Mouse (Mus musculus) hindbrain, embryonic 14.5 days (tissue): ENCODE data around the gene Ly6g6d. TPM values are rescaled to one million over a fixed set of nuclear protein-coding genes. Genes with fewer than 3 reads are reported as not detected.

Experiments
- ATAC-seq: fragments of 200-750 bp; cut with Nextera tagmentation; 2 replicates; pipeline ENCODE4 v1.8.0; 2017; ENCODE audit warnings: moderate number of reproducible peaks, mild to moderate bottlenecking, moderate TSS enrichment, moderate library complexity; ENCODE audit not compliant: low FRiP score
- DNase-seq: peaks from one replicate; pipeline ENCODE4 v3.0.0-alpha.2; 2015; ENCODE audit warnings: low spot score
- H3K27ac ChIP-seq: fragments of 300-500 bp; sonication (generic); 2 replicates; pipeline ENCODE4 v1.5.1; 2014; ENCODE audit warnings: mild to moderate bottlenecking, moderate library complexity
- H3K27me3 ChIP-seq: fragments of 300-500 bp; sonication (generic); 2 replicates; pipeline ENCODE4 v1.6.1; 2014; ENCODE audit warnings: mild to moderate bottlenecking, low read length, mixed read lengths; ENCODE audit not compliant: control insufficient read depth, insufficient read depth
- H3K36me3 ChIP-seq: fragments of 300-500 bp; sonication (generic); replicated peaks from 2 replicates; pipeline ENCODE4 v1.6.1; 2014; ENCODE audit not compliant: control insufficient read depth, insufficient read depth
- H3K4me1 ChIP-seq: fragments of 300-500 bp; sonication (generic); replicated peaks from 2 replicates; pipeline ENCODE4 v1.6.1; 2014; ENCODE audit warnings: antibody characterized with exemption, low read length, mixed read lengths; ENCODE audit not compliant: control insufficient read depth, insufficient read depth
- H3K4me2 ChIP-seq: fragments of 300-500 bp; sonication (generic); replicated peaks from 2 replicates; pipeline ENCODE4 v1.6.1; 2014; ENCODE audit warnings: mild to moderate bottlenecking, moderate library complexity
- H3K4me3 ChIP-seq: fragments of 300-500 bp; sonication (generic); replicated peaks from 2 replicates; pipeline ENCODE4 v1.5.1; 2014; ENCODE audit warnings: mild to moderate bottlenecking, low read length
- H3K9ac ChIP-seq: fragments of 300-500 bp; sonication (generic); 2 replicates; pipeline ENCODE4 v1.6.1; 2014
- H3K9me3 ChIP-seq: fragments of 300-500 bp; sonication (generic); 2 replicates; pipeline ENCODE4 v1.6.1; 2016; ENCODE audit warnings: low read length; ENCODE audit not compliant: control insufficient read depth
- WGBS: fragments of 180-500 bp; shearing (Covaris S2); extraction: QIAGEN DNeasy Blood & Tissue Kit; methylation state at CpG from one replicate; pipeline ENCODE4 v1.1.7; 2014; 5-methylcytosine and 5-hydroxymethylcytosine counted together
- polyA plus RNA-seq: library from polyadenylated mRNA; unstranded; fragments of >200 nt; fragmentation: Nextera tagmentation; extraction: Ambion mirVana; gene quantifications from 2 replicates; pipeline ENCODE4 v1.2.1, GENCODE M21; 2014

Gene Ly6g6d
- polyA plus RNA-seq, 1 experiment from 2014 or later = 0.94 TPM

DNA sequence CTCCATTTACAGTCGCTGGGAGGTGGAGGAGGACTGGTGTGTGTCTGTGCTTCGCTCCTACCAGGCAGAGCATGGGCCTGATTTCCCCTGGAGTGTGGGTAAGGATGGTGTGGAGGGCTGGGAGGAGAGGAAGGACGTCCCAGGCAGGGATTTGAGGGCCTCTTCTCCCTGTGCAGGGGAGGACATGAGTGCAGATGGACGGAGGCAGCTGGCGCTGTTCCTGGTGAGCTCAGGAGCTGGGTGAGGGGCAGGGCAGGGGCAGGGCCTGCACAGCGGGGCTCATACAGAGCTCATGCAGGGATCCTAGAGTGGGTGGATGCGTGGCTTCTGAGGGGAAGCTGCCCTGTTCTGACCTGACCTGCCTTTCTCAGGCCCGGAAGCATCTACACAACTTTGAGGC is 24.4 kb upstream of the Ly6g6d start:
- H3K4me2 ChIP-seq = no peak overlapping the region
- DNase-seq (no peak), ATAC-seq (no peak)
- H3K4me1 ChIP-seq = no peaks in the 10 kb centered on the region
- no peak overlapping the region for H3K4me3 ChIP-seq
- peaks cover 75% of the 10 kb centered on the region for H3K36me3 ChIP-seq
- 74% methylated on average over 8 of the region's 8 CpGs for WGBS
- H3K27me3 ChIP-seq = no peaks in the 10 kb centered on the region
- no peak overlapping the region for H3K27ac ChIP-seq
- H3K9ac ChIP-seq = no peak overlapping the region
- no peaks in the 10 kb centered on the region for H3K9me3 ChIP-seq

GRCm38 (mm10) chr17:35101161-35101560 is 23.3 kb upstream of the Ly6g6d start:
- DNase-seq = no peak
- Histone ChIP-seq H3K9me3 (no peaks in the 10 kb centered on the region), H3K4me2 (no peak overlapping the region), H3K4me1 (no peaks in the 10 kb centered on the region), H3K27me3 (no peaks in the 10 kb centered on the region), H3K27ac (no peak overlapping the region), H3K4me3 (no peak overlapping the region), H3K9ac (no peak overlapping the region), H3K36me3 (peaks cover 87% of the 10 kb centered on the region)
- no peak for ATAC-seq
- WGBS = 86% methylated on average over 11 of the region's 11 CpGs

DNA sequence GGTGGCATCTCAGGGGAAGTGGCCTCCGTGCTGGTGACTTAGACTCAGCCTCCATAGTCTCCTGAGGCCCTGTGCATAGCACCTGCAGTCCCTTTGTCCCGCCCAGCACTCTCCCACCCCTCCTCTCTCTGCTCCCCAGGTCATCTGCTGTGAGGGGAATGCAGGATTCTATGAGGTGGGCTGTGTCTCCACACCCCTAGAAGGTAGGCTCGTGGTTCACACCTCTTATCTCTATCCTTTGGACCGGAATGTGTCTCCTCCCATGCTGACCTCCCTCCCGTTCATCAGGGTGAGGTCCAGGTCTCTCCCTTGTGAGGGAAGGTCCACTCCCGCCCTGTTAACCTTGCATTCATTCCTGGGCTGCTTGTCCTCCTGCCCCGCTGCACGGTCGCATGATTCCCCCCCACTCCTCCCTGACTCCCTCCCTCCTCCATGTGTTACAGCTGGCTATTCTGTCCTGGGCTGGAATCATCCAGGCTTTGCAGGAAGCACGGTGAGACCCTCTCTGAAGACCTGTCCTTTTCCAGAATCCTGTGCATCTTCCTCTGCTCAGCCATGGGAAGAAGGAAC is 22.4 kb upstream of the Ly6g6d start:
- WGBS = 80% methylated on average over 10 of the region's 10 CpGs
- Histone ChIP-seq H3K4me2 (no peak overlapping the region), H3K27me3 (no peaks in the 10 kb centered on the region), H3K9me3 (no peaks in the 10 kb centered on the region), H3K4me3 (no peak overlapping the region), H3K4me1 (no peaks in the 10 kb centered on the region), H3K9ac (no peak overlapping the region), H3K36me3 (peaks cover 95% of the 10 kb centered on the region), H3K27ac (no peak overlapping the region)
- no peak for ATAC-seq
- DNase-seq = no peak

GRCm38 (mm10) chr17:35097164-35097655 is 19.3 kb upstream of the Ly6g6d start:
- DNase-seq (no peak), ATAC-seq (no peak)
- H3K9ac ChIP-seq = no peak overlapping the region
- H3K4me3 ChIP-seq = no peak overlapping the region
- WGBS = 76% methylated on average over 12 of the region's 12 CpGs
- no peak overlapping the region for H3K4me2 ChIP-seq
- no peaks in the 10 kb centered on the region for H3K27me3 ChIP-seq
- H3K9me3 ChIP-seq = no peaks in the 10 kb centered on the region
- H3K4me1 ChIP-seq = no peaks in the 10 kb centered on the region
- H3K27ac ChIP-seq = no peak overlapping the region
- H3K36me3 ChIP-seq = peaks cover 99% of the 10 kb centered on the region

DNA sequence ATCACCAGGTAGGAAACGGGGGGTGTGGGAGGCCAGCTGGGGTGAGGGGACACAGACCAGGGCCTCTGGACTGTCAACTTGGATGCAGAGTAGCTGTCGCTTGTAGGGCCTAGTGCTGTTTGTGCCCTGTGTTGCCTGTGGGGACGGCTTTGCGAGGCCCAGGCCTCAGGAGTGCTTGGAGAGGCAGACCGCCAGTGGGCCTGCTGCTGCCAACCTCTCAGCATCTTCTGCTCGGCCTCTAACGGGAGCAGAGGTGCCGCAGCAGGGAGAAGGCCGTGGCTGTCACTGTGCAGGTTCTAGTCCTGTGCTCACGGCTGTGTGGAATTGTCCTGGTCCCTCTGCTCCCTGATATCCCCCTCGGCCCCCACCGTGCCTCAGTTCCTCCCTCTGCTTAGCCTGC is 18.7 kb upstream of the Ly6g6d start:
- ATAC-seq = no peak
- H3K27ac ChIP-seq = no peak overlapping the region
- H3K27me3 ChIP-seq = no peaks in the 10 kb centered on the region
- peaks cover 97% of the 10 kb centered on the region for H3K36me3 ChIP-seq
- WGBS = 83% methylated on average over 12 of the region's 12 CpGs
- H3K9me3 ChIP-seq = no peaks in the 10 kb centered on the region
- no peak overlapping the region for H3K9ac ChIP-seq
- H3K4me3 ChIP-seq = no peak overlapping the region
- no peak for DNase-seq
- no peaks in the 10 kb centered on the region for H3K4me1 ChIP-seq
- no peak overlapping the region for H3K4me2 ChIP-seq

- H3K9me3 ChIP-seq = no peaks in the 10 kb centered on the region
- H3K9ac ChIP-seq = no peak overlapping the region
- WGBS = 94% methylated on average over 15 of the region's 15 CpGs
- ATAC-seq (no peak), DNase-seq (no peak)
- no peak overlapping the region for H3K4me2 ChIP-seq
- H3K4me1 ChIP-seq = peaks cover 9% of the 10 kb centered on the region
- no peak overlapping the region for H3K27ac ChIP-seq
- no peaks in the 10 kb centered on the region for H3K27me3 ChIP-seq
- H3K36me3 ChIP-seq = peaks cover 83% of the 10 kb centered on the region
- no peak overlapping the region for H3K4me3 ChIP-seq
These were observed 16.9 kb upstream of the Ly6g6d start for GRCm38 (mm10) chr17:35094475-35095365.

DNA sequence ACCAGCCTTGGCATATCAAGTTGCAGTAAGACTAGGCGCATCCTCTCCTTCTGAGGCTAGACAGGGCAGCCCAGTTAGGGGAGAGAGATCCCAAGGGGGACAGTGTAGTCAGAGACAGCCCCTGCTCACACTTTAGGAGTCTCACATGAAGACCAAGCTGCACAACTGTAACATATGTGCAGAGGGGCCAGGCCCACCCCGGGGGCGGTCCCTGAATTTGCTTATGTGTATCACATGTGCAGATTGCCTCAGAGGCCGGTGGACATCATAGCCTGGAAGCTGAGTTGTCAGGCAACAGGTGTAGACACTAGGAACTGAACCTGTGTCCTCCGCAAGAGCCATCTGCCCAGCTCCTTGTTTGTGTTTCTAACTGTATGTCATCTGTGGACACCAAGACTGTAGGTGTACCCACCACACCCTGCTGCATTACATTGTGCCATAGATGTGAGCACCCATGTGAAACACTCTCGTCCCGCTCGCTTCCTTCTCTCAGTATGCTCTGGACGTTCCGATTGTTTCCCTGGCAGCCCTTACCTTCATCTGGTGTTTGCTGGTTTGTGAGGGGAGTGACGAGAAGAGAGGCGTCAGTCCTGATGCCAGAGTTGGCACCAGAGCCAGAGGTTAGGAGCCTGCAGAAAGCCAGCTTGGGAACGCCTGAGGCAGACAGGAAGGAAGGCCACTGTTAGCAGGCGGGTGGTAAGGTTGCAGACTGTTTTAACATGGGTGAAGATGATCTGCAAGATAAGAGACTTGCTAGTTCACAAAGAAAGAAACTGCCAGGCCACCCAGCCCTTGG is 14.7 kb upstream of the Ly6g6d start:
- H3K9me3 ChIP-seq = no peaks in the 10 kb centered on the region
- H3K27me3 ChIP-seq = no peaks in the 10 kb centered on the region
- H3K36me3 ChIP-seq = peaks cover 62% of the 10 kb centered on the region
- no peak overlapping the region for H3K9ac ChIP-seq
- no peak overlapping the region for H3K27ac ChIP-seq
- peaks cover 10% of the 10 kb centered on the region for H3K4me1 ChIP-seq
- DNase-seq = no peak
- H3K4me2 ChIP-seq = no peak overlapping the region
- no peak for ATAC-seq
- H3K4me3 ChIP-seq = no peak overlapping the region
- 89% methylated on average over 14 of the region's 14 CpGs for WGBS

DNA sequence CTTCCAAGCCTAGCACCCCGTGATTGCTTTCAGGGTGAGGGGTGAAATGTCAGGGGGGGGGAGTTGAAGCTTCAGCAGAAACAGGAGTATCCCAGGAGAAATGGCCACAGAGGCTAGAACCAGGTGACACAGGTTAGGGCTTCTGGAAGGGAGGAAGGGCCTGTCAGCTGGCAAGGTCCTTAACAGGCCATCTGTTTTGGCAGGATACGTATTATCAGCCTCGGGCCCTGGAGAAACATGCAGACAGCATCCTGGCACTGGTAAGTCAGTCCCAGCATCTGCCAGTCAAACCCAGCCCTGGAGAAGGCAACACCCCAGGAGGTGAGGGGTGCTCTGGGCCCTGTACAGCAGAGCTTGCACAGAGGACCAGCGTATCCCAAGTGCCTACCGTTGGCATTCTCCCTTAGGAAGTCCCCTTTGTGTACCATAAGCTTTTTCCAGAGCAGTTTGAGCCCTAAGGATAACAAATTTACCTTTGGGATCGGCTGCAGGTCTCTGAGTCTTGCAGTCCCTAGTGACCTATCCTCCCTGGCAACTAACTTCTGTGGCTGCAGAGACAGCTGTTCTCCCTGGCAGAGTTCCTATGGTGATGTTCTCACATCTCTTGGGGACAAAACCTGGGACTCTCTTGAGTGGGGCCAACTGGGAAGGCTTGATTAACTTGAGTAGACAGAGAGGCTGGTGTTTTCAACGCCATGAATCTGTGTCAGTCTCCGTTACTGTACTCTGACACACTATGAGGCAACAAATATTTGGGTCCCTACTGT is 12.5 kb upstream of the Ly6g6d start:
- peaks cover 10% of the 10 kb centered on the region for H3K4me1 ChIP-seq
- H3K27me3 ChIP-seq = no peaks in the 10 kb centered on the region
- peak overlapping the region; percentile 47 for H3K4me3 ChIP-seq
- H3K9me3 ChIP-seq = no peaks in the 10 kb centered on the region
- peaks cover 40% of the 10 kb centered on the region for H3K36me3 ChIP-seq
- 59% methylated on average over 8 of the region's 8 CpGs for WGBS
- H3K4me2 ChIP-seq = peak overlapping the region; percentile 56
- H3K9ac ChIP-seq = peak overlapping the region; percentile 78
- DNase-seq = no peak
- H3K27ac ChIP-seq = peak overlapping the region; percentile 38
- ATAC-seq = no peak
